Mouse (Mus musculus) CH12.LX (cell line): ENCODE data around the gene Stpg4.

Experiments
- CTCF ChIP-seq, 2 experiments: IDR thresholded peaks in 1 of 2; conservative IDR thresholded peaks in 1 of 2; 2 replicates each; pipeline ENCODE4 v1.5.1; 2011 to 2012; ENCODE audit warnings: low read depth in 2 of 2, low read length in 2 of 2, improper control_type of control experiment in 1 of 2, inconsistent platforms in 1 of 2, mild to moderate bottlenecking in 1 of 2, moderate library complexity in 1 of 2
- MAX ChIP-seq: IDR thresholded peaks from 2 replicates; pipeline ENCODE4 v1.6.1; 2011; ENCODE audit warnings: low read length, improper control_type of control experiment
- NELFE ChIP-seq: IDR thresholded peaks from 2 replicates; pipeline ENCODE4 v1.6.1; 2011; ENCODE audit warnings: low read depth, low read length, improper control_type of control experiment
- POLR2A ChIP-seq: IDR thresholded peaks from 2 replicates; pipeline ENCODE4 v1.6.1; 2011; ENCODE audit warnings: low read depth, mild to moderate bottlenecking, improper control_type of control experiment, low read length
- SMC3 ChIP-seq: IDR thresholded peaks from 2 replicates; pipeline ENCODE4 v1.6.1; 2011; ENCODE audit warnings: low read depth, low read length, improper control_type of control experiment

DNA sequence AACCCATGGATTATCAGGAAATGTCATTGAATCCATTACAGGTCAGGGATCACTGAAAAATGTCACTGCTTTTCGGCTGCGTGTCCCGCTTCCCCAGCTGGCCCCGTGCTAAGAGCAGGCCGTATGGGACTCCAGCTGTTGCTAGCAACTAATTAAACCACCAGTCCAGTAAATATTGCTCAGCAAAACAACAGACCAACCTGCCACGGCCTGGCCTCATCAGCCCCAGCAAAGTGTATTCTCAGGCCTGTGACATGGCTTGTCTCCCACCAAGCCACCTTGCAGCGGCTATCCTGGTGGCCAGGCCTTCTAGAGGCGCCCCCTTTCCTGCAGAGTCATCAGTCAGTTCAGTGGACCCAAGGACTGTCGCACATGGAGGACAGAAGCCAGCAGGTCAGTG lies 78.0 kb downstream of the Stpg4 start:
- TF ChIP-seq CTCF (conservative IDR thresholded peaks at IDR 0.05 in 1 of 2, IDR thresholded peaks at IDR 0.05 in 1 of 2; ENCODE audit: low read depth in 2 of 2, low read length in 2 of 2) (no peak), POLR2A (no peak), MAX (no peak), NELFE (no peak), SMC3 (no peak)
